Mouse (Mus musculus) intestine, postnatal 0 days (tissue): Measurements from ENCODE around the gene Agbl4. TPM values are rescaled to one million over a fixed set of nuclear protein-coding genes. Genes with fewer than 3 reads are reported as not detected.

Experiments
- ATAC-seq: fragments of 200-750 bp; cut with Nextera tagmentation; 2 replicates; pipeline ENCODE4 v1.8.0; 2017; ENCODE audit warnings: mild to moderate bottlenecking, moderate TSS enrichment, moderate library complexity
- H3K27ac ChIP-seq: fragments of 300-500 bp; sonication (generic); 2 replicates; pipeline ENCODE4 v1.5.1; 2014; ENCODE audit warnings: mild to moderate bottlenecking, low read depth, low read length, moderate library complexity
- H3K27me3 ChIP-seq: fragments of 300-500 bp; sonication (generic); replicated peaks from 2 replicates; pipeline ENCODE4 v1.6.1; 2014; ENCODE audit warnings: low read length, mixed read lengths; ENCODE audit not compliant: control insufficient read depth, insufficient read depth
- H3K36me3 ChIP-seq: fragments of 300-500 bp; sonication (generic); 2 replicates; pipeline ENCODE4 v1.6.1; 2014; ENCODE audit warnings: mild to moderate bottlenecking, moderate library complexity; ENCODE audit not compliant: control insufficient read depth, insufficient read depth
- H3K4me1 ChIP-seq: fragments of 300-500 bp; sonication (generic); replicated peaks from 2 replicates; pipeline ENCODE4 v1.6.1; 2014; ENCODE audit warnings: antibody characterized with exemption, low read length, mixed read lengths; ENCODE audit not compliant: control insufficient read depth, insufficient read depth
- H3K4me2 ChIP-seq: fragments of 300-500 bp; sonication (generic); replicated peaks from 2 replicates; pipeline ENCODE4 v1.6.1; 2014; ENCODE audit warnings: low read depth, mild to moderate bottlenecking, moderate library complexity
- H3K4me3 ChIP-seq: fragments of 300-500 bp; sonication (generic); 2 replicates; pipeline ENCODE4 v1.5.1; 2014; ENCODE audit warnings: low read depth, low read length
- H3K9ac ChIP-seq: fragments of 300-500 bp; sonication (generic); 2 replicates; pipeline ENCODE4 v1.6.1; 2014; ENCODE audit warnings: mild to moderate bottlenecking, low read depth, low read length
- H3K9me3 ChIP-seq: fragments of 300-500 bp; sonication (generic); 2 replicates; pipeline ENCODE4 v1.6.1; 2016; ENCODE audit warnings: mixed run types; ENCODE audit not compliant: control insufficient read depth
- CTCF ChIP-seq: sonication (generic); IDR thresholded peaks from 2 replicates; pipeline ENCODE4 v1.5.1; 2016; ENCODE audit warnings: low read depth, mild to moderate bottlenecking, control low read depth, antibody characterized with exemption, moderate library complexity
- WGBS: fragments of 180-500 bp; shearing (Covaris S2); extraction: QIAGEN DNeasy Blood & Tissue Kit; methylation state at CpG from one replicate; pipeline ENCODE4 v1.1.7; 2014; 5-methylcytosine and 5-hydroxymethylcytosine counted together
- polyA plus RNA-seq: library from polyadenylated mRNA; unstranded; fragments of >200 nt; fragmentation: Nextera tagmentation; extraction: Ambion mirVana; gene quantifications from 2 replicates; pipeline ENCODE4 v1.2.1, GENCODE M21; 2015

Gene Agbl4
- polyA plus RNA-seq, 1 experiment from 2014 or later, result 0.18 TPM

GRCm38 (mm10) chr4:111580239-111580638 lies 1182.8 kb downstream of the Agbl4 start:
- Histone ChIP-seq H3K27me3 (no peaks in the 10 kb centered on the region), H3K9me3 (no peaks in the 10 kb centered on the region), H3K27ac (no peak overlapping the region), H3K4me2 (no peak overlapping the region), H3K4me3 (no peak overlapping the region), H3K9ac (no peak overlapping the region), H3K4me1 (no peaks in the 10 kb centered on the region), H3K36me3 (no peaks in the 10 kb centered on the region)
- WGBS, result 88% methylated on average over 1 of the region's 1 CpGs
- no peak for TF ChIP-seq CTCF
- no peak for ATAC-seq

GRCm38 (mm10) chr4:111583562-111584237 lies 1186.2 kb downstream of the Agbl4 start:
- H3K4me3 ChIP-seq, result no peak overlapping the region
- no peaks in the 10 kb centered on the region for H3K9me3 ChIP-seq
- no peak overlapping the region for H3K4me2 ChIP-seq
- no peak for TF ChIP-seq CTCF
- H3K4me1 ChIP-seq, result no peaks in the 10 kb centered on the region
- no peak overlapping the region for H3K9ac ChIP-seq
- no peaks in the 10 kb centered on the region for H3K36me3 ChIP-seq
- WGBS, result 66% methylated on average over 10 of the region's 10 CpGs
- no peak overlapping the region for H3K27ac ChIP-seq
- no peaks in the 10 kb centered on the region for H3K27me3 ChIP-seq
- ATAC-seq, result no peak

GRCm38 (mm10) chr4:111584286-111584685 lies 1186.8 kb downstream of the Agbl4 start:
- no peaks in the 10 kb centered on the region for H3K9me3 ChIP-seq
- no peak overlapping the region for H3K4me2 ChIP-seq
- H3K36me3 ChIP-seq, result no peaks in the 10 kb centered on the region
- H3K4me3 ChIP-seq, result no peak overlapping the region
- TF ChIP-seq CTCF, result no peak
- H3K4me1 ChIP-seq, result no peaks in the 10 kb centered on the region
- WGBS, result 73% methylated on average over 7 of the region's 7 CpGs
- ATAC-seq, result no peak
- no peak overlapping the region for H3K9ac ChIP-seq
- no peaks in the 10 kb centered on the region for H3K27me3 ChIP-seq
- H3K27ac ChIP-seq, result no peak overlapping the region

- WGBS, result 81% methylated on average over 1 of the region's 1 CpGs
- Histone ChIP-seq H3K36me3 (no peaks in the 10 kb centered on the region), H3K9ac (no peak overlapping the region)
Observed at GRCm38 (mm10) chr4:111588211-111588610, 1190.8 kb downstream of the Agbl4 start.

GRCm38 (mm10) chr4:111589467-111590170 lies 1192.2 kb downstream of the Agbl4 start:
- Histone ChIP-seq H3K9ac (no peak overlapping the region), H3K4me3 (no peak overlapping the region), H3K4me1 (no peaks in the 10 kb centered on the region), H3K27ac (no peak overlapping the region), H3K9me3 (no peaks in the 10 kb centered on the region), H3K4me2 (no peak overlapping the region), H3K27me3 (no peaks in the 10 kb centered on the region), H3K36me3 (no peaks in the 10 kb centered on the region)
- no peak for ATAC-seq
- 87% methylated on average over 4 of the region's 4 CpGs for WGBS
- no peak for TF ChIP-seq CTCF

More at GRCm38 (mm10) chr4:111588211-111588610, 1190.8 kb downstream of the Agbl4 start:
- Histone ChIP-seq H3K9me3 (no peaks in the 10 kb centered on the region), H3K4me1 (no peaks in the 10 kb centered on the region), H3K4me3 (no peak overlapping the region), H3K4me2 (no peak overlapping the region), H3K27ac (no peak overlapping the region), H3K27me3 (no peaks in the 10 kb centered on the region)
- no peak for ATAC-seq
- TF ChIP-seq CTCF, result no peak

GRCm38 (mm10) chr4:111594655-111595295 lies 1197.3 kb downstream of the Agbl4 start:
- no peak overlapping the region for H3K9ac ChIP-seq
- no peaks in the 10 kb centered on the region for H3K36me3 ChIP-seq
- WGBS, result 76% methylated on average over 3 of the region's 3 CpGs
- TF ChIP-seq CTCF, result no peak
- no peaks in the 10 kb centered on the region for H3K9me3 ChIP-seq
- H3K4me1 ChIP-seq, result no peaks in the 10 kb centered on the region
- H3K27me3 ChIP-seq, result no peaks in the 10 kb centered on the region
- no peak overlapping the region for H3K4me2 ChIP-seq
- no peak for ATAC-seq
- H3K4me3 ChIP-seq, result no peak overlapping the region
- H3K27ac ChIP-seq, result no peak overlapping the region
